Mouse (Mus musculus) CH12.LX (cell line): Measurements from ENCODE around the gene Gm48551. TPM values are rescaled to one million over a fixed set of nuclear protein-coding genes. Genes with fewer than 3 reads are reported as not detected.

ENCODE experiments used
- DNase-seq: peaks from one replicate; pipeline ENCODE4 v3.0.0-alpha.2; 2013; ENCODE audit errors: extremely low read depth
- H3K27ac ChIP-seq: 2 replicates; pipeline ENCODE4 v1.5.1; 2012; ENCODE audit warnings: low read depth, mild to moderate bottlenecking, control low read depth, moderate library complexity; ENCODE audit not compliant: insufficient read depth
- H3K27me3 ChIP-seq: replicated peaks from 2 replicates; pipeline ENCODE3; 2012; ENCODE audit warnings: inconsistent platforms
- H3K36me3 ChIP-seq, 2 experiments: replicated peaks in 1 of 2; 2 replicates each; pipeline versions ENCODE3 to v1.6.1; 2012; ENCODE audit warnings: inconsistent platforms in 1 of 2, low read length in 1 of 2, mild to moderate bottlenecking in 1 of 2, mixed read lengths in 1 of 2, moderate library complexity in 1 of 2; ENCODE audit not compliant: control insufficient read depth in 1 of 2, insufficient read depth in 1 of 2
- H3K4me1 ChIP-seq, 2 experiments: 2 replicates each; pipeline ENCODE4 v1.6.1; 2012; ENCODE audit warnings: inconsistent platforms in 1 of 2, moderate library complexity in 1 of 2; ENCODE audit not compliant: insufficient read depth in 2 of 2, control insufficient read depth in 1 of 2
- H3K4me2 ChIP-seq: 2 replicates; pipeline ENCODE4 v1.6.1; 2012; ENCODE audit warnings: low read depth, mild to moderate bottlenecking, control low read depth; ENCODE audit not compliant: poor library complexity, insufficient read depth, severe bottlenecking
- H3K4me3 ChIP-seq, 3 experiments: fragments of 150-350 bp in 1 of 3; sonication (generic) in 1 of 3; replicated peaks in 1 of 3; 2 replicates each; pipeline versions ENCODE3 to v1.5.1; 2011 to 2012; ENCODE audit warnings: low read depth in 2 of 3, low read length in 2 of 3, mild to moderate bottlenecking in 2 of 3, moderate library complexity in 2 of 3, control low read depth in 1 of 3, improper control_type of control experiment in 1 of 3, inconsistent platforms in 1 of 3, mixed read lengths in 1 of 3; ENCODE audit not compliant: poor library complexity in 1 of 3
- H3K79me2 ChIP-seq: replicated peaks from 2 replicates; pipeline ENCODE4 v1.6.1; 2012; ENCODE audit warnings: mild to moderate bottlenecking, moderate library complexity; ENCODE audit not compliant: control insufficient read depth, poor library complexity, insufficient read depth, severe bottlenecking; ENCODE audit errors: extremely low read depth
- H3K9ac ChIP-seq: 2 replicates; pipeline ENCODE4 v1.6.1; 2012; ENCODE audit warnings: low read depth, mild to moderate bottlenecking, control low read depth, moderate library complexity; ENCODE audit not compliant: insufficient read depth
- H3K9me3 ChIP-seq: replicated peaks from 2 replicates; pipeline ENCODE3; 2012; ENCODE audit warnings: low read length, inconsistent platforms, mixed read lengths
- BHLHE40 ChIP-seq: IDR thresholded peaks from 2 replicates; pipeline ENCODE4 v1.6.1; 2011; ENCODE audit warnings: mild to moderate bottlenecking, low read depth, low read length, improper control_type of control experiment
- CHD1 ChIP-seq: IDR thresholded peaks from 2 replicates; pipeline ENCODE4 v1.6.1; 2012; ENCODE audit warnings: low read depth, low read length, improper control_type of control experiment, inconsistent platforms
- CTCF ChIP-seq, 2 experiments: IDR thresholded peaks in 1 of 2; conservative IDR thresholded peaks in 1 of 2; 2 replicates each; pipeline ENCODE4 v1.5.1; 2011 to 2012; ENCODE audit warnings: low read depth in 2 of 2, low read length in 2 of 2, improper control_type of control experiment in 1 of 2, inconsistent platforms in 1 of 2, mild to moderate bottlenecking in 1 of 2, moderate library complexity in 1 of 2
- E2F4 ChIP-seq: IDR thresholded peaks from 2 replicates; pipeline ENCODE4 v1.6.1; 2011; ENCODE audit warnings: low read depth, low read length, improper control_type of control experiment; ENCODE audit not compliant: insufficient replicate concordance
- ELF1 ChIP-seq: IDR thresholded peaks from 2 replicates; pipeline ENCODE4 v1.6.1; 2014; ENCODE audit warnings: low read depth, mild to moderate bottlenecking, inconsistent platforms, low read length, improper control_type of control experiment
- EP300 ChIP-seq: IDR thresholded peaks from 2 replicates; pipeline ENCODE4 v1.6.1; 2011; ENCODE audit warnings: low read length, improper control_type of control experiment
- HCFC1 ChIP-seq: IDR thresholded peaks from 2 replicates; pipeline ENCODE4 v1.6.1; 2012; ENCODE audit warnings: low read depth, mild to moderate bottlenecking, inconsistent platforms, low read length, improper control_type of control experiment
- JUN ChIP-seq: IDR thresholded peaks from 2 replicates; pipeline ENCODE4 v1.6.1; 2011; ENCODE audit warnings: low read depth, mild to moderate bottlenecking, low read length, improper control_type of control experiment, moderate library complexity; ENCODE audit not compliant: insufficient read depth
- JUND ChIP-seq: conservative IDR thresholded peaks from 2 replicates; pipeline ENCODE4 v1.6.1; 2011; ENCODE audit warnings: low read depth, low read length, improper control_type of control experiment
- KAT2A ChIP-seq: IDR thresholded peaks from 2 replicates; pipeline ENCODE4 v1.6.1; 2012; ENCODE audit warnings: low read length, improper control_type of control experiment, inconsistent platforms; ENCODE audit not compliant: insufficient replicate concordance
- MAFK ChIP-seq: IDR thresholded peaks from 2 replicates; pipeline ENCODE4 v1.6.1; 2011; ENCODE audit warnings: low read length, improper control_type of control experiment; ENCODE audit not compliant: insufficient replicate concordance
- MAX ChIP-seq: IDR thresholded peaks from 2 replicates; pipeline ENCODE4 v1.6.1; 2011; ENCODE audit warnings: low read length, improper control_type of control experiment
- MAZ ChIP-seq: IDR thresholded peaks from 2 replicates; pipeline ENCODE4 v1.6.1; 2012; ENCODE audit warnings: low read depth, mild to moderate bottlenecking, inconsistent platforms, low read length, improper control_type of control experiment, moderate library complexity
- MEF2A ChIP-seq: IDR thresholded peaks from 2 replicates; pipeline ENCODE4 v1.6.1; 2014; ENCODE audit warnings: low read depth, mild to moderate bottlenecking, inconsistent platforms, low read length, improper control_type of control experiment, borderline replicate concordance
- MXI1 ChIP-seq: IDR thresholded peaks from 2 replicates; pipeline ENCODE4 v1.6.1; 2011; ENCODE audit warnings: mild to moderate bottlenecking, low read depth, low read length, improper control_type of control experiment
- MYC ChIP-seq: IDR thresholded peaks from 2 replicates; pipeline ENCODE4 v1.6.1; 2011; ENCODE audit warnings: low read depth, mild to moderate bottlenecking, improper control_type of control experiment, low read length
- NELFE ChIP-seq: IDR thresholded peaks from 2 replicates; pipeline ENCODE4 v1.6.1; 2011; ENCODE audit warnings: low read depth, low read length, improper control_type of control experiment
- NRF1 ChIP-seq: IDR thresholded peaks from 2 replicates; pipeline ENCODE4 v1.6.1; 2014; ENCODE audit warnings: low read depth, mild to moderate bottlenecking, inconsistent platforms, low read length, improper control_type of control experiment, moderate library complexity
- PAX5 ChIP-seq: IDR thresholded peaks from 2 replicates; pipeline ENCODE4 v1.6.1; 2012; ENCODE audit warnings: low read length, inconsistent platforms, mixed read lengths
- POLR2A ChIP-seq: IDR thresholded peaks from 2 replicates; pipeline ENCODE4 v1.6.1; 2011; ENCODE audit warnings: low read depth, mild to moderate bottlenecking, improper control_type of control experiment, low read length
- POLR2AphosphoS2 ChIP-seq: IDR thresholded peaks from 2 replicates; pipeline ENCODE4 v1.6.1; 2011; ENCODE audit warnings: low read depth, low read length, improper control_type of control experiment
- RCOR1 ChIP-seq: conservative IDR thresholded peaks from 2 replicates; pipeline ENCODE4 v1.6.1; 2012; ENCODE audit warnings: low read depth, mild to moderate bottlenecking, inconsistent platforms, low read length, improper control_type of control experiment
- SIN3A ChIP-seq: IDR thresholded peaks from 2 replicates; pipeline ENCODE4 v1.6.1; 2012; ENCODE audit warnings: low read length, improper control_type of control experiment, inconsistent platforms
- SMC3 ChIP-seq: IDR thresholded peaks from 2 replicates; pipeline ENCODE4 v1.6.1; 2011; ENCODE audit warnings: low read depth, low read length, improper control_type of control experiment
- TBP ChIP-seq: conservative IDR thresholded peaks from 2 replicates; pipeline ENCODE4 v1.6.1; 2011; ENCODE audit warnings: low read depth, low read length, improper control_type of control experiment
- TCF12 ChIP-seq: IDR thresholded peaks from 2 replicates; pipeline ENCODE4 v1.6.1; 2014; ENCODE audit warnings: low read depth, mild to moderate bottlenecking, inconsistent platforms, low read length, improper control_type of control experiment
- UBTF ChIP-seq: IDR thresholded peaks from 2 replicates; pipeline ENCODE4 v1.6.1; 2012; ENCODE audit warnings: low read depth, mild to moderate bottlenecking, inconsistent platforms, low read length, improper control_type of control experiment, moderate library complexity
- USF1 ChIP-seq: IDR thresholded peaks from 2 replicates; pipeline ENCODE4 v1.6.1; 2014; ENCODE audit warnings: low read depth, mild to moderate bottlenecking, inconsistent platforms, low read length, improper control_type of control experiment
- ZC3H11A ChIP-seq: IDR thresholded peaks from 2 replicates; pipeline ENCODE4 v1.6.1; 2012; ENCODE audit warnings: low read depth, mild to moderate bottlenecking, inconsistent platforms, low read length, improper control_type of control experiment
- ZKSCAN1 ChIP-seq: IDR thresholded peaks from 2 replicates; pipeline ENCODE4 v1.6.1; 2012; ENCODE audit warnings: low read depth, inconsistent platforms, low read length, improper control_type of control experiment, borderline replicate concordance
- ZMIZ1 ChIP-seq: IDR thresholded peaks from 2 replicates; pipeline ENCODE4 v1.6.1; 2012; ENCODE audit warnings: low read depth, mild to moderate bottlenecking, inconsistent platforms, low read length, improper control_type of control experiment
- ZNF384 ChIP-seq: IDR thresholded peaks from 2 replicates; pipeline ENCODE4 v1.6.1; 2012; ENCODE audit warnings: low read depth, low read length, improper control_type of control experiment, inconsistent platforms
- dilution Hi-C: fragments of 300-500 bp; cut with MboI; formaldehyde crosslinking; loops from 2 replicates; pipeline ENCODE4 v1.14.3; 2020; ENCODE audit warnings: low sequenced_read_pairs; ENCODE audit not compliant: extremely low pct_unique_long_range_greater_than_20kb, extremely low pct_ligation_motif_present
- in situ Hi-C: fragments of 300-500 bp; cut with MboI; formaldehyde crosslinking; loops from 3 replicates; pipeline ENCODE4 v1.14.3; 2019; ENCODE audit warnings: low sequenced_read_pairs, low pct_ligation_motif_present, low pct_unique_long_range_greater_than_20kb, mixed read lengths
- polyA plus RNA-seq: library from polyadenylated mRNA; unstranded; fragments of >175 nt; gene quantifications from 2 replicates; pipeline ENCODE4 v1.2.1, GENCODE M21; 2012; ENCODE audit warnings: low read depth; ENCODE audit not compliant: insufficient read length
- total RNA-seq, 2 experiments: library from RNA; depleted of rRNA; stranded (reverse); fragments of 300-350 nt in 1 of 2; fragments of >200 nt in 1 of 2; gene quantifications; 2 replicates each; pipeline ENCODE4 v1.2.3; 2012 to 2014

Gm48551 gene
- total and polyA plus RNA-seq, 3 experiments = 1.0 to 3.4 (median 1.2) TPM

DNA sequence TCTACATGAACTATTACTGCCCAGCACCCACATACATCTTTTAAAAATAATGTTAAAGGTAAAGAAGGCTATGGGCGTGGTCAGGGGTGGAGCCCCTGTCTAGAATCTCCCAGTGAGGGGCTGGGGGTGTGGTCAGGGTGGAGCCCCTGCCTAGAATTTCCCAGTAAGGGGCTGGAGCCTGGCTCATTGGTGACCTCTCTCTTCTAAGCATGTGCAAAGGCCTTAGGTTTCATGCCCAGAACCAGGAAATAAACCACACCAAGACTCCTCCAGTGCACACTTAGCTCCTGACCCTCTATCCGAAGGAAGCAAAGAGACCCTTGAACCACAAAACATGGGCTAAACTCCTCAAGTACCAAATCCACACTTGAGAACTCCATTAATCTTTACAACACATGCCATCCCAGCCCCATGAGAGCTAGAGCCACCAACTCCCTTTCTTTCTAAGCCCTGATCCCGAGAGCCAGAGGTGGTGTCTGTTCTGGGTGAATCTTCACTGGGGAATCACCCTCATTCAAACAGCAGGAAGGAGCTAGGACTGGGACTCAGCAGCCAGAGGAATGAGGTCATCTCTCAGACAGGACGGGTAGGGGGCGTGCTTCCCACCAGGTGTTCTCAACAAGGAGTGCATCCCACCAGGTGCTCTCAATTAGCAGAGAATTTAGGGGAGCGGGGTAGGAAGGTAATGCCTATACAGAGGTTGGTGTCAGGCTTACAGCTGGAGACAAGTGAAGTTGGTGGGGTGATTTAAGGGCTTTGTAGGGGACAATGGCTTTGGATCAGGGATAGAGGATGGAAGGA, 7.5 kb upstream of the Gm48551 start:
- Histone ChIP-seq H3K4me1 (peaks cover 5 to 42% of the 10 kb centered on the region in 2 experiments; a peak in 3 of 4 replicates), H3K9me3 (no peaks in the 10 kb centered on the region), H3K79me2 (peaks cover 36% of the 10 kb centered on the region), H3K36me3 (peaks cover 29 to 36% of the 10 kb centered on the region in 2 experiments), H3K27me3 (no peaks in the 10 kb centered on the region), H3K4me2 (peak overlapping the region; percentile 94), H3K4me3 (peak overlapping the region; percentile 75 to 97 (median 90)), H3K27ac (peak overlapping the region; percentile 3; the same call in 1 of the 2 replicates), H3K9ac (peak overlapping the region; percentile 90)
- TF ChIP-seq ELF1 (peak; percentile 68), UBTF (no peak), MAFK (no peak), BHLHE40 (0 out of 2 replicates have a peak, but pooled peaks have one; percentile 10), MYC (peak; percentile 22; the same call in 1 of the 2 replicates), ZMIZ1 (peak; percentile 71; the same call in 1 of the 2 replicates), HCFC1 (no peak), MEF2A (0 out of 2 replicates have a peak, but pooled peaks have one; percentile 24), MAZ (0 out of 2 replicates have a peak, but pooled peaks have one; percentile 37), E2F4 (no peak), KAT2A (no peak), CTCF (conservative IDR thresholded peaks at IDR 0.05 in 1 of 2, IDR thresholded peaks at IDR 0.05 in 1 of 2; ENCODE audit: low read depth in 2 of 2, low read length in 2 of 2) (peak in 1 of 2 experiments; percentile 27; a peak in 1 of 4 replicates), ZC3H11A (no peak), JUND (no peak), CHD1 (0 out of 2 replicates have a peak, but pooled peaks have one; percentile 55), NELFE (peak; percentile 69), POLR2A (peak; percentile 61), PAX5 (no peak), POLR2AphosphoS2 (no peak), MAX (0 out of 2 replicates have a peak, but pooled peaks have one; percentile 18), MXI1 (peak; percentile 73), SIN3A (peak; percentile 68), EP300 (no peak), TBP (peak; percentile 48; the same call in 1 of the 2 replicates), USF1 (no peak), ZKSCAN1 (no peak), TCF12 (no peak), ZNF384 (no peak), NRF1 (peak; percentile 53), RCOR1 (no peak), JUN (no peak), SMC3 (no peak)
- peak; percentile 58 for DNase-seq
- in situ Hi-C loops (no loop called here), dilution Hi-C loops (no loop called here)
